Mouse (Mus musculus) splenic B cell, adult 2 months (primary cell): ENCODE results near the gene Cluap1.
"Not testable (repeated sequence)": the region's sequence is repeated elsewhere in the genome, so short reads cannot be mapped to it uniquely, and the experiment has no call there.

Source experiments
- DNase-seq: peaks from one replicate; pipeline ENCODE4 v3.0.0-alpha.2; 2011; ENCODE audit warnings: low read depth, low spot score
- H3K27me3 ChIP-seq: 2 replicates; pipeline ENCODE4 v1.6.1; 2012; ENCODE audit warnings: mild to moderate bottlenecking, low read length, moderate library complexity, mixed read lengths; ENCODE audit not compliant: control insufficient read depth, poor library complexity, insufficient read depth, severe bottlenecking
- H3K36me3 ChIP-seq: 2 replicates; pipeline ENCODE4 v1.6.1; 2012; ENCODE audit warnings: mild to moderate bottlenecking, low read length, moderate library complexity, mixed read lengths; ENCODE audit not compliant: control insufficient read depth, poor library complexity, insufficient read depth, severe bottlenecking

Gene Cluap1

DNA sequence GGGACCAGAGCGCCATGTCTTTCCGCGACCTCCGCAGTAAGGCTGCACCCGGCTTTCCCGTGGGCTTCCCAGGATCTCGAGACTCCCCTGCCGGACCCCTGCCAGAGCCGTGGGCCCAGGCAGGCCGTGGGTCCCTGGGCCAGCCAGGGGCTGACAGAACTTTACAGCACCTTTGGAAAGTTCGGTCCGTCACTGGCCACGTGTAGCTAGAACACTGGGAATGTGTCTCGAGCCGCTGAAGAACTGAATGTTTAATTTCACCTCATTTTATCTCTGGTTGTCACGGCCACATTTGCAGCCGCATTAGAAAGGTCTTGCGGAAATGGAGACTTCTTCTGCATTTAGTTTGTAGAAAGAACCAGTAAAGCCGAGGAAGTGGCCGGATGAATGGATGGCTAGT, 517 bp downstream of the Cluap1 start:
- H3K27me3 ChIP-seq: no peaks in the 10 kb centered on the region
- DNase-seq: no peak

DNA sequence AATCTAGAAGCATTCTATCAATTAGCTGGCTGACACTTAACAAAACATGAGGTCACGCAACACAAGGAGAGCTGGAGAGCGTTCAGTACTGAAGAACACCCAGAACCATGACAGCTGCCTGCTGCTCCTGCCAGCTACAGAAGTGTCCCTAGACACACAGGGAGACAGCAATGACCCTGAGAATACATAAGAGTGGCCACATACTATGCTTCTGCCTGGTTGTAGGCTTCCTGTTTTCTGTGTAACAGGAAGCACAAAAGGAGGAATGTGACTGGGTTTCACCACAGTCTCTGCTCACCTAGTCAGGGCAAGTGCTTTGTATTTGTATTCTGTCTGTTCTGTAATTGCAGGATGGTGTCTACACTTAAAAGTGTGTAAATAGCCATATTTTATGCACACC, 12.2 kb downstream of the Cluap1 start:
- Histone ChIP-seq H3K36me3 (peaks cover 20% of the 10 kb centered on the region), H3K27me3 (no peaks in the 10 kb centered on the region)
- DNase-seq: no peak

More for the DNA sequence above, 517 bp downstream of the Cluap1 start:
- peaks cover 2% of the 10 kb centered on the region; the same call in 1 of the 2 replicates for H3K36me3 ChIP-seq

DNA sequence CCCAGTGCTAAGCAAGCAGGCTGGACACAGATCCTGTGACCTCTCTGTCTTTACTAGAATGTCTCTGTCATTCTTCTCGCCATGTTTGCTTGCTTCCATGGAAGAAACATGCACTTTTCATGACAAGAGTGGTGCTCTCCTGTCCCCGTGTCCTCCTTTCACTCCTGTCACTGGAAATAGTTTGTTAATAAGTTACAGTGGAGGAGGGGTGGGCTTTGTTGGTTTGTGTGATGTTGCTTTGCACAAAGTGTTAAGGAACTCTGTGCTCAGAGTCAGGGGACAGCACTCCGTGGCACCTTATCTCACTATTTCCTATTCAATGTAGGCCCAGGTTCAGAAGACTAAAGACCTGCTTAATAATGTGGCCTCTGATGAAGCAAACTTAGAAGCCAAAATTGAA, 14.9 kb downstream of the Cluap1 start:
- Histone ChIP-seq H3K36me3 (peaks cover 20% of the 10 kb centered on the region), H3K27me3 (no peaks in the 10 kb centered on the region)
- no peak for DNase-seq

DNA sequence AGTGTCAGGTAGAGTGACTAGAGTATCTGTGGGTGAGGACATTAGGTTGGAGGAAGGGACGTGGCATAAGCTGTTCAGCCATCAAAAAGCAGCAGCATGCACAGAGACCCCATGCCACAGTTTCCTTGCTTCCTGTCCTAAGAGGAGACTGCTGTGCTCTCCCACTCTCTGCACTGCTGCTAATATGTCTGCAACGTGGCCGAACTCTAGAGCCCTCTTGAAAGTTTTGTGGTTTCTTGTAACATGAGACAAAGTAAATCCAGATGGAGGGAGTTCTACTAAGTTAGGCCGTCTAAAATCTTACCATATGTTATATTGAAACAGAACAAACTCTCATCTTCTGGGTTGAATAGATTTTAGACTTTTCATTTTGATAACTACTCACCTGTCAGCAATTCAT, 15.4 kb downstream of the Cluap1 start:
- no peak for DNase-seq
- Histone ChIP-seq H3K27me3 (no peaks in the 10 kb centered on the region), H3K36me3 (peaks cover 19% of the 10 kb centered on the region)

DNA sequence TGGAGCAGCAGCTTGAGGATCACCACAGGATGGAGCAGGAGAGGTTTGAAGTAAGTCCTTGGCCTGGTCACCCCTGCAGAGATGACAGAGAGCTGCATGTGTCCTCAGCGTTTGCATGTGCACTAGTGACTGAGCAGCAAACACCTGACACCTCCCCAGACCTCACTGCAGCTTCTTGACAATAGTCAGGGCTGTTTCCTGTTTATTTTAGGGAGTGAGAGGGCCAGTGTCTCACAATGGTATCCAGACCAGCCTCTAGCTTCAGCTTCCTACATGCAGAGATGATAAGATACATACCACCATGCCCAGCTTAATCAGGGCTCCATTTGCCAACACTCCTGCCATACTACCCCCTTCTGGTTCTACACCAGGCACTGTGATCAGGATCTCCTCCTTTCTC, 20.0 kb downstream of the Cluap1 start:
- Histone ChIP-seq H3K36me3 (peaks cover 15% of the 10 kb centered on the region), H3K27me3 (no peaks in the 10 kb centered on the region; the same call in 1 of the 2 replicates)
- DNase-seq: no peak

DNA sequence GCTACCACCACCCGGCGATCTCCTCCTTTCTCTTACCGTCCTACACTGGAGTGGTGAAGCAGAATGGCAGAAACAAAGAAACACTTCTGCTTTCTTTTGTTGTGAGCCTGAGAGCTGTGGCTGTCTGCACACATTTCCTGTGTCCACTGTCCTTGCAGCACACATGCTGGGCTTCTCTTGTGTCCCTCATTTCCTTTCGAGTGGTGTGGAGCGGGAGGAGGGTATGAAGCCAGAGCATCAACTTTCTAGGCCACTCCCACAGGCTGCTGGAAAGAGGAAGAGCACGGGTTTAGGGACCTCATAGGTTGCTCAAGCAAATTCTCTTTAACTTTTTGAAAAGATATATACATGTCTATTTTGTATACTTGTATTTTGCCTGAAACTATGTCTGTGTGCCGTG, 20.6 kb downstream of the Cluap1 start:
- H3K36me3 ChIP-seq: peaks cover 12% of the 10 kb centered on the region
- H3K27me3 ChIP-seq: no peaks in the 10 kb centered on the region; the same call in 1 of the 2 replicates
- no peak for DNase-seq

DNA sequence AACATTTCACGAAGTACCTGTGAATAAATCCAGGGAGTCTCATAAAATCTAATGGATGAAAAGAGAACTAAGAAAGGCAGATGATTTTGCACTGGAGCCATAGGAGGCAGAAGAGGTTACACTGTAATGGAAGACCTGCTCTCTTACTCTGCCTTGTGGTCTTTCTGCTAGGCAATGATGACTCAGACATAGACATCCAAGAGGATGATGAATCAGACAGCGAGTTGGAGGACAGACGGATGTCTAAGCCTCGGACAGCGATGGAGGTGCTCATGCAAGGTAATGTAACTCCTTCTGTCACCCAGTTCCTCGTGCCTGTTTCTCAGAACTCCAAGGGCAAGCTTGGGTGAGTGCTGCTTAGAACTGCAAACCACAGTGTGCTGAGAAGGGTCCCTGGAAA, 24.9 kb downstream of the Cluap1 start:
- Histone ChIP-seq H3K36me3 (peaks cover 5% of the 10 kb centered on the region), H3K27me3 (no peaks in the 10 kb centered on the region; the same call in 1 of the 2 replicates)
- no peak for DNase-seq

DNA sequence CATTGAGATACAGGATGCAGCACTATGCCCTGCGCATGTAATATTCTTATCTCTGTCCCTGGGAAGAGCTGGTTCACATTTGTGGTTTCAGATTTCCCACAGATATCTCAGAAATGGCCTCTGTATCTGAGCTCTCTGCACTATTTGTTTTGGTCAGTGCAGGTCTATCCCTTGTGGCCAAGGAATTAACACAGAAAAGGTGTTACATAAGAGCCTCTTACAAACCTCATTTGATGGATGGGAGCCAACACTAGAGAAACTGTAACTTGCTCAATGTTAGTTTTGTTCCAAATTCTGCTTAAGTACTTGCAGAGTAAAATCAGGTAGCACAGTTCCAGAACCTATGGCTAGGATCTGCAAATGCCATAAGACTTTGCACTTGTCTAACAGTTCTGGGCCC, 25.5 kb downstream of the Cluap1 start:
- DNase-seq: no peak
- peaks cover 7% of the 10 kb centered on the region for H3K36me3 ChIP-seq
- no peaks in the 10 kb centered on the region; the same call in 1 of the 2 replicates for H3K27me3 ChIP-seq

DNA sequence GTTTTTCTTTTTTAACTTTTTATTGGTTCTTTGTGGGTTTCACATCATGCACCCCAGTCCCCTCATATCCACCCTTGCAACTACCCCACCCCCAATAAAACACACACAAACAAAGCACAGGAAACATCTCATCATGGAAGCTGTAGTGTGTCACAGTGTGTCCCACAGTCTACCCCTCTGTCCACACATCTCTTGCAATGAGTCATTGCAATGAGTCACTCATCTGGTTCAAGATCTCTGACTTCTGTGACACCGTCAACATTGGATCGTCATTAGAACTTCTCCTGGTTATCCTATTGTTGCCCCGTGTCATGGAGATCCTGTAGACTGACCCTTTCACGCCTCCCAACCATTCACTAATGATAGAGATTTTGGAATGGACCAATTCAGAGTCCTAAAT, 26.1 kb downstream of the Cluap1 start:
- DNase-seq: no peak
- Histone ChIP-seq H3K36me3 (peaks cover 7% of the 10 kb centered on the region), H3K27me3 (no peaks in the 10 kb centered on the region)

DNA sequence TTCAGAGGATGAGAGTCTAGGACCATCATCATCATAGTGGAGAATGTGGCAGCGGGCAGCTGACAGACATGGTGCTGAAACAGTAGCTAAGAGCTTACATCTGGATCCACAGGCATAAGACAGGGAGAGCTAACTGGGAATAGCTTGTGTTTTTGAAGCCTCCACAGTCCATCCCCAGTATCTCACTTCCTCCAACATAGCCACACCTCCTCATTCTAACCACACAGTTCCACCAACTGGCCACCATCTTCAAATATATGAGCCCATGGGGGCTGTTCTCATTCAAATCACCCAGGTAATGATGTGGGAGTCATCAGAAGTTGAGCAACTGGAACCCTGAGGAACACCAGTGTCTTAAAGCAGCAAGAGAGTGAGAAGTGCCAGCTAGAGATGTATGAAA, 42.5 kb downstream of the Cluap1 start:
- DNase-seq: no peak
- no peaks in the 10 kb centered on the region for H3K27me3 ChIP-seq

DNA sequence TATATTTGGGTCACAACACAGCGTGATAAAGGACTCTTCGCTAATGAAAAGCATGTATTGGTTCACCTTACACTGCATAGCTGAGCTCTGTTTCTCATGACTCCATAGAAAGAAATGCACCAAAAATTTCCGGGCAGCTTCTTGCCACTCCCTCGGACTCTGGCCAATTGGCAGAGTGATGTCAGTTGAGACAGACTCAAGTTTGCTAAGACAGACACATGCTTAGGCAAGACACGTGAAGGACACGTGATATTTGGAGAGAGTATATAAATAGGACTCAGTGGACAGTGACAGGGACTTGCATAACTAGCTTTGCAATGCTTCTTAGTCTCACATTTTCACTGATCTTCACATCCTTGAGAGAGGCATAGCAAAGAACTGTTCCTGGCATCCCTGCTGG, 47.8 kb downstream of the Cluap1 start:
- DNase-seq: no peak
- Histone ChIP-seq H3K36me3 (0 out of 2 replicates have a peak, but pooled peaks cover 2% of the 10 kb centered on the region), H3K27me3 (no peaks in the 10 kb centered on the region)

More for the DNA sequence above, 42.5 kb downstream of the Cluap1 start:
- no peaks in the 10 kb centered on the region for H3K36me3 ChIP-seq

DNA sequence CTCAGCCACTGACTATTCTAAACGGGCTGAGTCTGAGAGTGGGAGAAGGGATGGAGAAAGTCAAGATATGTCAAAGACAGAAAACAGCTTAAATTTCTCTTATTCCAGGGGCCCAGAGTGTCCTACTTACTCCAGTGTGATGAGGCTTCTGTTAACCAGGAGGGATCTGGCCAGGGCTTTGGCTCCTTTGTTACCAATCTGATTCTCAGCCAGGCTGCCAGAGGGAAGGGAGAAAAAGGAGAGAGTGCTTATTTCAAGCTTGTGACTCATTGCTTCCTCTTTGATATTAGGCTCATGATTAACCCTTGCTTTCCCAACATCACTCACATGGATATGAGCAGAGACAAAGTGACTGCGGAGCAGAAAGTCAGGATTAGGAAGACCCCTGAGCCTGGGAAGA, 50.7 kb downstream of the Cluap1 start:
- no peak for DNase-seq
- H3K27me3 ChIP-seq: no peaks in the 10 kb centered on the region
- H3K36me3 ChIP-seq: 0 out of 2 replicates have a peak, but pooled peaks cover 2% of the 10 kb centered on the region

DNA sequence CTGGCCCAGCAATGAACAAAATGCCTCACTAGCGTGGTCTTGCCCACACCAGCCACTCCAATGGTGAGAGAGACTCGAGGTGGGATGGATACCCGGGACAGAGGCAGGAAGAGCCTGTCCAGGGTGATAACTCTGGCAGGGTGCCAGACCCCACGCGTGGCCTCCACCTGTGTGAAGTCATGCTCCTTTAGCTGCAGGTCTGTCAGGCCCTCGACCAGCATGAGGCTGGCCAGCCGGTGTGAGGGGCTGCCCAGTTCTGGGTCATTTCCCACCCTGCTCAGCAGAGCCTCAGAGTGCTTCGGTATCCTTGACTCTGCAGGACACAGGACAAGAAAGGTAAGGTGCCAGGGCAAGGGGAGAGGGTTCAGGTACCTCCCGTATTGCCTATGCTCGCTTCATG, 56.4 kb downstream of the Cluap1 start:
- DNase-seq: no peak
- Histone ChIP-seq H3K36me3 (no peaks in the 10 kb centered on the region), H3K27me3 (no peaks in the 10 kb centered on the region)

DNA sequence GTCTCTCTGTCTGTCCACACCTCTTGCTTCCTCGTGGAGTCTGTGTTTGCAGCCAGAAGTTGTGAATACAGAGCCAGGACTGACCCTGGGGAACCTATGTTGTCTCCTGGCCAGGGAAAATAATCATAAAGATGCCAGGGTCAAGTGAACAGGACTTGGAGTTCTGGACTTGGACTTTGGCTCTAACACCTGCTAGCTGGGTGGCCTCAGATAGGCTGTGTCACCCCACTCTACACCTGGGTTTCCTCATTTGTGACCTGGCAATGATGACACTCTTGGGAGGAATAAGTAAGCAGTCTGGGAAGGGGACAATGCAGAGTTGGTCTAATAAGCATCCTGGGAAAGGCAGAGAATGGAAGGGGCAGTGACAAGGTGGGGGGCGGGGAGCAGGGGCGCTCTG, 56.9 kb downstream of the Cluap1 start:
- Histone ChIP-seq H3K36me3 (no peaks in the 10 kb centered on the region), H3K27me3 (no peaks in the 10 kb centered on the region)
- no peak for DNase-seq

DNA sequence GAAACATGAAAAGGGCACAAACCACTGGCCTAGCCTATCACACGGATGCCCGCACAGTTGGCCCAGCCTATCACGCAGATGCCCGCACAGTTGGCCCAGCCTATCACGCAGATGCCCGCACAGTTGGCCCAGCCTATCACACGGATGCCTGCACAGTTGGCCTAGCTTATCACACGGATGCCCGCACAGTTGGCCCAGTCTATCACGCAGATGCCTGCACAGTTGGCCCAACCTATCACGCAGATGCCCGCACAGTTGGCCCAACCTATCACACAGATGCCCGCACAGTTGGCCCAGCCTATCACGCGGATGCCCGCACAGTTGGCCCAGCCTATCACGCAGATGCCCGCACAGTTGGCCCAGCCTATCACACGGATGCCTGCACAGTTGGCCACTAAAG, 65.9 kb downstream of the Cluap1 start:
- not testable (repeated sequence) for H3K36me3 ChIP-seq, DNase-seq, H3K27me3 ChIP-seq

DNA sequence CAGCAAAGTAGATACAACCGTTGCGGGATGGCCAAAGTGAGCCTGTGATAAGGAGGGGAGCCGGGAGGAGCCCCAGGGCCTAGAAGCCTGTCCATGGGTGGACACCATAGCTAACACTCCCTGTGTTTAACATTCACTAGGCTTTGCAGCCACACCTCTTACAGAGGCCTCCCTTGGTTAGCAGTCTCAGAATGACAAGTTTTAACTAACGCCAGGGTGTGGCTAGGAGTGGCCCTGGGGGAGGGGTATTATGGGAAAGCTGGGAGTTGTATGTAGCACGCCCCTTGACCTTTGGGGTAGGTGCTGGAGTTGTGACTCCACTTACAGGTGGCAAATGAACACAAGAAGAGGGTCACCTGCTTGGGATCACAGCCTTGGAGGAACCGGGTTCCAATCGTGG, 67.1 kb downstream of the Cluap1 start:
- DNase-seq: no peak
- H3K27me3 ChIP-seq: no peaks in the 10 kb centered on the region

More for the DNA sequence above, 67.1 kb downstream of the Cluap1 start:
- no peaks in the 10 kb centered on the region for H3K36me3 ChIP-seq
